In the genomic region with DNA sequence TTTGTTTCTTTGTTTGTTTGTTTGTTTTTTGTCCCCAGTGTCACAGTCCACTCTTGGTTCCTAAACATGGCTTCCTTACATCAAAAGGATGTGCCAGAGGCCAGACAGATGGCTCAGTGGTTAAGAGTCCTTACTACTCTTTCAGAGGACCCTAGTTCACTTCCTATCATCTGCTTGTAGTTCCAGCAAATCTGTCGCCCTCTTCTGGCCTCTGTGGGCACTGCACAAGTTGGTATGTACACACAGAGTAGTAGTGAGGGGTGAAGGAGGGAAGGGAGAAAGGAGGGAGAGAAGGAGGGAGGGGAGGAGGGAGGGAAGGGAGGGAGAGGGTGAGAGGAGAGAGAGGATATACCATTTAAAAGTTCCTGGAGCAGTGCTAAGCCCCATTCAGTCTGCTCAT, we compare ENCODE assay signal across 9 mouse cellular contexts. TPM values are rescaled to one million over a fixed set of nuclear protein-coding genes. Genes with fewer than 3 reads are reported as not detected.
DNase-seq lines count a peak whose midpoint lies in the region; ATAC-seq and TF ChIP-seq lines count a peak whose summit lies in the region.
"Had no signal": no experiment of that assay in that cellular context is flagged by ENCODE, and none has a peak within 500 bp of the region (broad histone marks: within the 10 kb centered on the region; RNA-seq: fewer than 3 reads in every experiment).

No protein-coding gene starts in this region.

- no peak for ATAC-seq in hindbrain, embryonic 11.5 days (ENCODE audit: low FRiP score)
- no peak for ATAC-seq in hindbrain, embryonic 14.5 days (ENCODE audit: low FRiP score)
- no peak for ATAC-seq in Patski

- CTCF ChIA-PET in Patski (lab: Charles Lee) = no interaction called here

- 8% methylated on average over 1 of the region's 1 CpGs for WGBS in hindbrain, embryonic 11.5 days
- WGBS in hindbrain, embryonic 14.5 days = 22% methylated on average over 1 of the region's 1 CpGs
- 3% methylated on average over 1 of the region's 1 CpGs for WGBS in small intestine, adult 2 months

- H3K27me3 ChIP-seq in hindbrain, embryonic 11.5 days (ENCODE audit: control insufficient read depth, insufficient read depth, low read length) = no peaks in the 10 kb centered on the region
- H3K27me3 ChIP-seq in hindbrain, embryonic 14.5 days (ENCODE audit: control insufficient read depth, insufficient read depth, low read length) = no peaks in the 10 kb centered on the region
- peaks cover 12% of the 10 kb centered on the region for H3K27me3 ChIP-seq in Patski
- H3K27me3 ChIP-seq in small intestine, adult 2 months (ENCODE audit: control insufficient read depth, insufficient read depth, low read length) = no peaks in the 10 kb centered on the region
- H3K27me3 ChIP-seq: embryonic facial prominence, embryonic 15.5 days had no signal

- H3K9ac ChIP-seq in hindbrain, embryonic 11.5 days (ENCODE audit: low read depth, low read length) = no peak overlapping the region
- H3K9ac ChIP-seq in hindbrain, embryonic 14.5 days = no peak overlapping the region
- H3K9ac ChIP-seq: embryonic facial prominence, embryonic 15.5 days had no signal

- peak; percentile 68 for DNase-seq in hindbrain, embryonic 11.5 days (ENCODE audit: low spot score)
- no peak for DNase-seq in hindbrain, embryonic 14.5 days (ENCODE audit: low spot score)
- peak; percentile 56 for DNase-seq in B cell, adult 2 months
- no peak for DNase-seq in Patski (ENCODE audit: low read depth, low spot score)
- peak; percentile 64 for DNase-seq in induced T-regulatory cell, adult 2 months (ENCODE audit: low read depth)
- DNase-seq in urinary bladder, postnatal 4 days (ENCODE audit: low spot score in 2 of 2) = no peak
- DNase-seq in urinary bladder, postnatal 36 days (ENCODE audit: low spot score in 2 of 2) = no peak

- no peak overlapping the region for H3K4me2 ChIP-seq in hindbrain, embryonic 11.5 days (replicated peaks; ENCODE audit: low read depth, low read length)
- no peak overlapping the region for H3K4me2 ChIP-seq in hindbrain, embryonic 14.5 days (replicated peaks)
- H3K4me2 ChIP-seq: embryonic facial prominence, embryonic 15.5 days had no signal

- no peak overlapping the region for H3K27ac ChIP-seq in hindbrain, embryonic 11.5 days (ENCODE audit: low read depth, low read length)
- H3K27ac ChIP-seq in hindbrain, embryonic 14.5 days = no peak overlapping the region
- H3K27ac ChIP-seq in small intestine, adult 2 months (ENCODE audit: insufficient read depth, low read depth, low read length) = no peak overlapping the region
- H3K27ac ChIP-seq: embryonic facial prominence, embryonic 15.5 days had no signal

- H3K4me3 ChIP-seq in hindbrain, embryonic 11.5 days (ENCODE audit: low read depth, low read length) = no peak overlapping the region
- H3K4me3 ChIP-seq in hindbrain, embryonic 14.5 days (replicated peaks; ENCODE audit: low read length) = no peak overlapping the region
- H3K4me3 ChIP-seq in small intestine, adult 2 months (ENCODE audit: low read depth, low read length) = no peak overlapping the region
- H3K4me3 ChIP-seq: embryonic facial prominence, embryonic 15.5 days had no signal

- in situ Hi-C loops in Patski (cut with MboI; ENCODE audit: low pct_unique_long_range_greater_than_20kb) = loop anchor here (10.0 kb wide), 1 partner anchor 216 kb away; no protein-coding TSS in a partner anchor

- peak; percentile 76 for TF ChIP-seq CTCF in Patski (IDR thresholded peaks at IDR 0.05)
- peak; percentile 7; the same call in 1 of the 2 replicates for TF ChIP-seq CTCF in small intestine, adult 2 months (IDR thresholded peaks at IDR 0.05; ENCODE audit: extremely low read depth, insufficient read length, insufficient replicate concordance, low read depth, low read length)

- H3K36me3 ChIP-seq in hindbrain, embryonic 11.5 days (ENCODE audit: control insufficient read depth, insufficient read depth, low read length) = no peaks in the 10 kb centered on the region
- H3K36me3 ChIP-seq in hindbrain, embryonic 14.5 days (replicated peaks; ENCODE audit: control insufficient read depth, insufficient read depth) = no peaks in the 10 kb centered on the region
- H3K36me3 ChIP-seq in small intestine, adult 2 months (ENCODE audit: control insufficient read depth, insufficient read depth, low read length) = no peaks in the 10 kb centered on the region
- H3K36me3 ChIP-seq: embryonic facial prominence, embryonic 15.5 days had no signal

- H3K9me3 ChIP-seq in hindbrain, embryonic 11.5 days (ENCODE audit: control insufficient read depth, low read length) = no peaks in the 10 kb centered on the region
- no peaks in the 10 kb centered on the region for H3K9me3 ChIP-seq in hindbrain, embryonic 14.5 days (ENCODE audit: control insufficient read depth, low read length)
- H3K9me3 ChIP-seq: embryonic facial prominence, embryonic 15.5 days had no signal

- POLR2A ChIA-PET in Patski (lab: Charles Lee) = no interaction called here

- no peaks in the 10 kb centered on the region for H3K4me1 ChIP-seq in hindbrain, embryonic 11.5 days (replicated peaks; ENCODE audit: control insufficient read depth, insufficient read depth, low read length)
- no peaks in the 10 kb centered on the region for H3K4me1 ChIP-seq in hindbrain, embryonic 14.5 days (replicated peaks; ENCODE audit: control insufficient read depth, insufficient read depth, low read length)
- no peaks in the 10 kb centered on the region for H3K4me1 ChIP-seq in small intestine, adult 2 months (ENCODE audit: control insufficient read depth, insufficient read depth, insufficient read length, low read length)

- no peak for TF ChIP-seq POLR2A in small intestine, adult 2 months (IDR thresholded peaks at IDR 0.05; ENCODE audit: low read depth, low read length)

RNA-seq across cellular contexts. Expression of gene Erg, which starts 15.8 kb away (rescaled TPM):
- polyA plus RNA-seq in hindbrain, embryonic 11.5 days (2014; fragmentation: Nextera tagmentation; extraction: Ambion mirVana) = 3.0 and 3.4 TPM in 2 replicates
- polyA plus RNA-seq in hindbrain, embryonic 14.5 days (2014; fragmentation: Nextera tagmentation; extraction: Ambion mirVana) = 0.98 and 1.7 TPM in 2 replicates
- polyA plus RNA-seq in Patski (2021) = not detected
- polyA plus RNA-seq in small intestine, adult 2 months (2012; rRNA removed) = 2.9 and 4.2 TPM in 2 replicates

Comparison
In these comparisons a context has a peak if more than half of its experiments do, and no peak if none do; other contexts are left out.
1. DNase-seq: peak in hindbrain, embryonic 11.5 days (single experiment), B cell, adult 2 months (2 of 2) and induced T-regulatory cell, adult 2 months (single experiment); none in hindbrain, embryonic 14.5 days (single experiment), Patski (single experiment), urinary bladder, postnatal 4 days (0 of 2) and urinary bladder, postnatal 36 days (0 of 2).